Mouse (Mus musculus) heart, adult 10 weeks (tissue): Measurements from ENCODE around the gene Gjb6. TPM values are rescaled to one million over a fixed set of nuclear protein-coding genes. Genes with fewer than 3 reads are reported as not detected.

Experiments
- polyA plus RNA-seq: library from polyadenylated mRNA; stranded (reverse); fragments of 350-450 nt; fragmentation: Illumina TruSeq; extraction: RNeasy Lipid Tissue Mini Kit (QIAGEN cat#74804); gene quantifications from one replicate; pipeline ENCODE4 v1.2.3, GENCODE M21; 2014; ENCODE audit warnings: low read depth, low replicate concordance

Gjb6 gene
- not detected for polyA plus RNA-seq

DNA sequence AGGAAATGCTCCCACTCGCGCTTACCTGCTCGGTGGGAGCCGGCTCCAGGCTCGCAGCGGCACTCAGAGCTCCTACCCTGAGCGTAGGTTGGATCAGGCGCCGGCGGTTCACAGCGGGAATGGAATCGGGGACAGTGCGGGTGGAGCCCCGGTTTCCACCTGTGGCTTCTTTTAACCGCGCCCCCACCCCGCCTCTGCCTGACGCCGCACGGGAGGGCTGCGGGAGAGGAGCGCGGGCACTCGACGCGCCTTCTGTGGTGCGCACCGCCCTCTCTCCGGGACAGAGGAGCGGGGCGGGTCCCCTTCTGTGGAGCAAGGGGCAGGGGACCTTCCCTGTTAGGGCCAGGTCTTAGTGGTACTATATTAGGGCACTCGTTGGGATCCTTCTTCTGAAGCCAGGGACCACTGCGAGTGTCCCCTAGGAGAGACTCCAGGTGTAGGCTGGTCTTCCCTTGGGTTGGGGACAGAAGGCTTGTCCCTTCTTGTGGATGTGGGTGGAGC lies at the start of gene Gjb6:
Gene Gjb6 (minus strand): TSS at position 451 of the 501 bp plus-strand sequence.

DNA sequence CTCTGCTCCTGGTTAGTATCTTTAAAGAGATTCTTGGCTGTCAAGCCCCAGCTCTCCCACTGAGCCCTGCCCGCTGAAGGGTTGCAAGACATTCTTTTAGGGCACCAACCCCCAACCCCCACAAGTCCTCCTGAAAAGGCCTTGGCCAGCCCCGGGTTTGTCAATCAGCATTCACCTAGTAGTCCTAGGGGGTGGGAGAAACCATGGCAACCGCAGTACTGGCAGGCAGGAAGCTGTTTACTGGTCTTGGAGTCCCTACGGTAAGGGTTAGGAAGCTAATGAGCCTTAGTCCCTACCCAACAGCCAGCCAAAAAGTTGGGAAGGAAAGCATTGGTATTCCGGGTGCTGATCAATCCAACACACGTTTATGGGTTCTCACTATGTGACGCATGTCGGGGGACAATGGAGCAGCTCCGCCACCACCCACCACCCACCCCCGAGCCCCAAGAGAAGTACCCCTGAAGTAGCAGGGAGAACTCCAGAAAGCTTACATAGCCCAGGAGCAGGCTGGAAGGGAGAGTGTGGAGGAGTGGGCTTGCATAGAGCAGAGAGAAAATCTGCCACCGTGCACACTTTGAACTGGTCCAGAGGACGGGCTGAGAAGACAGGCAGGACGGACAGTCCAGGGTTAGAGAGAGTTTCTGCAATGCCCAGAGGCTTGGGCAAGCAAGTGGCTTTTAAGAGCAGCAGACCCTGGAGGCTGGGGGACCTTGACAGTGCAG lies 17.4 kb downstream of the Gjb6 start, which contains the start of gene Gm4491:
Gene Gm4491 (minus strand): TSS at position 61 of the 722 bp plus-strand sequence.

DNA sequence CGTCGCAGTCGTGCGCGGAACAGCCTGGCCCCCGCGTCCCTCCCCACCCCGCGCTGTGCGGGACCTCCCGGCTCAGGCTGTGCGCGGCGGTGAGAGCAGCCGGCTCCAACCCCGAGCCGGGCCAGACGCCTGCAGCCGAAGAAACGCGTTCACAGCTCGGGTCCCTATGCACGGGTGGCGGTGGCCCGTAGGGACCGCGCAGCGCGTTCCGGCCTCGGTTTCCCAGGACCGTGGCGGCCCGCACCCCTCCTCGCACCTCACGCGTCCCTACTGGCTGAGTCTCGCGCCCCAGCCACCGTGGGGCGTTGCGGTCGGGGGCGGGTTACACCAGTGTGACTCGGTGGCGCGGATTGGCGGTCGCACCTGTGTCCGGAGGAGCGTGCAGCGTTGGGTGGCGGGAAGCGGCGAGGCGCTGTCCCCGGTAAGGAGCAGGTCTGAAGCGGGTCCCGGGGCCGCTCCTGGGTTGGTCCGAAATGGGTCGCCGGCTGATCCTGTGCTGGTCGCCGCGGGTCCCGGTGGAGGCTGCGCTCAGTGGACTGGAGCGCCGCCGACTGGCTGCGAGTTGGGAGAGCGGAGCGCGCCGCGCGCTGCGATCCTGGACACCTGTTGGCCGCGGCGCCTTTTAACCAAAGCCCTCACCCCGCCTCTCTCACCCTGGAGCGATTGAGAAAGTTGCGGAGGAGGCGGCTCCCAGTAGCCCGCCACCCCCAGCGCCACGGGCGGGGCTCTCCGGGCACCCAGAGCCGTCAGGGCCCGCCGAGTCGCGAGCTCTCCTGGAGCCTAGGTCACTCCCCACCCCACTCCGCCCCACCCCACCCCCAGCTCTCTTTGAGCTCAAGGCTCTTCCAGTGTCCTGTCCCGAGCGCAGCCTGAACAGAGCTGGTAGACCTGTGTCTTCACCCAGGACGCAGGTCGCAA lies 29.0 kb downstream of the Gjb6 start, which contains the start of gene Gjb2:
Gene Gjb2 (minus strand): TSS at position 597 of the 918 bp plus-strand sequence.

Other genes with a start within 250 kb of the Gjb6 start
- gene Zmym2, start 247.0 kb downstream of the Gjb6 start, polyA plus RNA-seq: 31.1 TPM
- 17.4 TPM for gene Gja3, start 75.5 kb downstream of the Gjb6 start, polyA plus RNA-seq
- not detected for gene Gjb2, start 28.9 kb downstream of the Gjb6 start, polyA plus RNA-seq
- gene Gm4491, start 17.7 kb downstream of the Gjb6 start, polyA plus RNA-seq: not detected